Mouse (Mus musculus) cerebellum, postnatal 25 days (tissue): ENCODE measurements around the gene Olfr1387.
A peak's percentile ranks its signal among the peaks of the same experiment; 100 is the strongest.
"Not testable (repeated sequence)": the region's sequence is repeated elsewhere in the genome, so short reads cannot be mapped to it uniquely, and the experiment has no call there.

Experiments
- DNase-seq, 2 experiments: peaks; one replicate each; pipeline ENCODE4 v3.0.0; 2021; ENCODE audit warnings: mixed read lengths in 2 of 2

Gene Olfr1387

DNA sequence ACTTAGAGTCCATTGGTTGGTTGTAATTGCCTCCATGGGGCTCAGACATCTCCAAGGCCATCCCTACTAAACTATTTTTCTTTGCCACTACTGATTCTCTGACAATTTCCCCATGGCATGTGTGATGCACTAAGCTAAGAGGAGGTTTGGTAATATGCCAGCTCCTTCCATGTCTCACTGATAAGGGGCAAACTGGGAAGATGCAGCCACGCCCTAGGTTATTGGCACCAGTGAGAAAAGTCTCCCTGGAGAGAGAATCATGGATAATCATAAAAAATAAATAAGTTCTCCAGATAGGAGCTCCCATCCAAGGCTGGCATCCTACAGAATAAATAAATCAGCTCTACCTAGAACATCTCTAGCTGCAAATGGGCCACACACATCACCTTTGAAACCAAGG lies at the start of gene Olfr1387:
TSS of gene Olfr1387 (plus strand) at position 301 of the 400 bp plus-strand sequence.
- DNase-seq = no peak

DNA sequence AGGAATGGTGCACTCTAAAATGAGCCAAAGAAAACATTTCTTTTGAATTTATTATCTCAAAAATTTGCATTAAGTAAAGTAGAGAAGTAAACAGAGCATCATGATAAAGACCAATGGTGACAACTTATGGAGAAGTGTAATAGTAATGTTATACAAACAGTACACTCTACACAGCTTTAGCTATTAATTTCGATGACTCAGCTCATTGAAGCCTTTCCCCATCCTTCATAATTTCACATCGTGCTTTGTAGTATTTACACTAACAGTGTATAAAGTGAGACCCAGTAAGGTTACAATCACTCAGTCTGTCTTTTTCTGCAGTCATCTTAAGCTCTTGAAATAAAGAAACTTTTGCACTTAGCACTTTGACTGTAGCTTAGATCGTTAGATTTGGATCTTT lies 48.4 kb upstream of the Olfr1387 start:
- no peak for DNase-seq

DNA sequence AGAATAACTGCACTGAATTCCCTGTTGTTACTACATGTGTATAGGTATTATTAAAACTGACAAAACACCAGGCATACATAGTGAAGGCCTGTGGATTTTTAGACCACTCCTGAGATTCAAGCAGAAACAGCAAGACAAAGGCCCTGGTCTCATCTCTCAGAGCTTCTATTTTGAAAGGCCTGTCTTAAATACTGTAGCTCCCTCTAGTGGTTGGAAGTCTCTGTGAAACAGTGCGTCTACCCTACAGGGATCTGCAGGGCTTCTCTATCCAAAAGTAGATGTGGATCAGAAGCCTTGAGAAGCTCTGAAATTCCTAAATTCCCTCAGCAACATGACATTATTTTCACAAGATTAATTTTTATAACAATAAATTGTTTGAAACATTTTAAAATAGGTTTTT lies 44.6 kb upstream of the Olfr1387 start:
- no peak for DNase-seq

DNA sequence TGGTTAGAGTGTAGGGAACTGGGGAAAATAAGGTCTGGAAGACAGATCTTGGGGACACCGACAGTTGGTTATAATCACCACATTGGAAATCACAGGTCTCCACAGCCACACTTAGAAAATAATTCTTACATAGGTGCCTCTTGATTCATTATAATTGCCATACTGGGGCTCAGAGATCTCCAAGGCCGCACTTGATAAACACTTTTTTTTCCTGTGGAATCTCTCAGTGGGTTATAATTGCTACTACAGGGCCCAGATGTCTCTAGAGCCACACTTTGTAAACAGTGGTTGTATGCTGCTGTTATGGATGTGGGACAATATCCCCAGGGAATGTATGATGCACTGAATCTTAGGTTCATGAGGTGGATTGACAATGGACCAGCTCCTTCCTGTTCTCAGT lies 32.4 kb upstream of the Olfr1387 start, which contains the start of gene Olfr1389:
TSS of gene Olfr1389 (plus strand) at position 301 of the 400 bp plus-strand sequence.
- no peak for DNase-seq

DNA sequence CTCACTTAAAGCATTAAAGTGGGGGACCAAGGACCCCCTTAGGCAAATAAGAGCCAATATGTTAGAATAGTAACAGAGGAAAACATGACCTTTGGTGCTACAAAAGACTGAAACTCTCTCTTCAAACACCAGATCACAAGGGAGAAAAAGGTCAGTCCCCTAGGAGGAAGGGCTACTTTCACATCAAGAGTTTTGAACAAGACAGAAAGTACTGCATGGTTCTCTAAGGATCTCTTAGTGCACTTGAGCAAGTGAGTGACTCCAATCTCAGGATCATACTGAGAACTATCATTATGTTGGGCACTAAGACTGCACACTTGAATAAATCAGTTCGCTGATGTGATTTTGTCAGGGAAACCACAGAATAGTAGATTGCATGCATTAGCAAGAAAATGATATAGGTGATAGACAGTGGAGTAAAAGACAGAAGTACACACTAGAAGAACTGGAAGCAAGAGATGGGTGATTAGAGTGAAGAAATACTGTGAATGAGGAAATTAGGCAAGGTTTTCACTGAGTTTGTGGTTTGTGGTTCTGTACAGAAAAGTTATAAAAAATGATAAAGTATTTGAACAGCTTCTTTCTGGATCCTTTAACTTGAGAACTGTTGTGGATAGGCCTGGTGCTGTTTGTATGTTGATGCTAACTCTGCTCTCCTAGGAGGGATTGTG lies 29.8 kb upstream of the Olfr1387 start:
- no peak for DNase-seq

DNA sequence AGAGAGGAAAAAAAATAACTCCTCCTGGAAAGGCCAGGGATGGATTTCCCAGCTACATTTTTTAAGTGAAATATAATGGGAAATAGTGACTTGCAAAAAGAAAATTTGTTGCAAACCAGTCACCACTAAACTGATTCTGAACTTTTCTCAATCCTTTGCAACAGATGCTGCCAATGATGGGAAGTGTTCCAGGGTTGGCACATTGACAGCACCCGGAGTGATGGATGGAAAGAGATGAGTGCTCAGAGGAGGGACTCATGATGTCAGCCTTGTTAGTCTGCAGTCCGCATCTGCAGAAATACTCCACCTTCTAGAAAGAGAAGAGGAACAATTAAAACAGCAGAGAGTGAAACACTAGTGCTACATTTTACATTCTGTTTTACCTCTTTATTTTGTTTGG lies 25.5 kb upstream of the Olfr1387 start:
- DNase-seq = peak in 1 of 2 experiments; percentile 7

DNA sequence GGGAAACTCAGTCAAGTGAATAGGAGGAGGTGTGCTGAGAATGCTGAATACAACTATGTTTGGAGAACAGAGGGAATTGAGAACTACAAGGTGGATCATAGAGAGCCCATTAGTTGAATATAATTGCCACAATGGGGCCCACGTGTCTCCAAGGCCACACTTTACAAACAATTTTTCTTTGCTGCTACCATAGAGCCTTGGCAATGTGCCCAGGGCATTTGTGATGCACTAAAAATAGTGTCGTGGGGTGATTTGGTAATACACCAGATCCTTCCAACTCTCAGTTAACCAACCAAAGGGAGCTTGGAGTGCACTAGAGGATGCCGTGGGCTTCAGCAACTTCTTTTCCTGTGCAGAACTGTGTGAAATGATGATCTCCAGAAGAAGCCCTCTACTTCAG lies 18.7 kb upstream of the Olfr1387 start, which contains the start of gene Olfr1388:
TSS of gene Olfr1388 (plus strand) at position 214 of the 400 bp plus-strand sequence.
- peak in 1 of 2 experiments; percentile 2 for DNase-seq

DNA sequence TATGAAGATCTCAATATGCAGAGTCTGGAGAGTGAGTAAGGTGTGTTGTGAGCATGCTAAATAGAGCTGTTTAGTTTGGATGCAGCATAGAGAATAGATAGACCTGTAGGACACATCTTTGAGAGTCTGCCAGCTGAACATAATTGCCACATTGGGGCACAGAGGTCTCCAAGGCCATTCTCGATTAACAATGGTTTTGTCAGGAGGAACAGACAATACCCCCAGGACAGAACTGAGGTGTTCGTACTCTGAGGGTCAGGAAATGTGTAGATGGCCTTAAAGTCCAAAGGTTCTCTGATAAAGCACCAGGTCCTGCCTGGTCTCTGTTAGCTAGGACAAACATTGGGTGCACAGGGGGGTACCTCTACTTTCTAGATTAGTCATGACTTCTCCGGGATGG lies 9.6 kb downstream of the Olfr1387 start, which contains the start of gene Olfr1386:
TSS of gene Olfr1386 (plus strand) at position 301 of the 400 bp plus-strand sequence.
- not testable (repeated sequence) for DNase-seq

DNA sequence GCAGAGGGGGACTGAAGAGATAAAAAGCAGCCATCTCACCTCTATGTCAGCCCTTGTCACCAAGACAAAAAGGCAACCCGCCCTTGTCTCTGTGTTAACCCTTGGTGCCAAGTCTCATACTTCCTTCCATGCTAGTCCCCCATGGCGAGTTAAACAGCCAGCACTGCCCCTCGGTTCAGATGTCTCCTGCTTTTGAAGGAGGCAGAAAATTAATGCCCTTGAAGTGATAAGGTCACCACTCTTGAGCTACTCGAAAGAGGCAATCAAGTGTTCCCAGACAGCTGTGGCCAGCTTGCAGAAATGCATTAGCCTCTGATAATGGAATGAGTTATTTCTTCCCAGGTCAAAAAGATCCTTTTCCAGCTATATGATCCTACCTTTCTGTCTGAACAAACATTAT lies 30.8 kb downstream of the Olfr1387 start:
- DNase-seq = no peak

DNA sequence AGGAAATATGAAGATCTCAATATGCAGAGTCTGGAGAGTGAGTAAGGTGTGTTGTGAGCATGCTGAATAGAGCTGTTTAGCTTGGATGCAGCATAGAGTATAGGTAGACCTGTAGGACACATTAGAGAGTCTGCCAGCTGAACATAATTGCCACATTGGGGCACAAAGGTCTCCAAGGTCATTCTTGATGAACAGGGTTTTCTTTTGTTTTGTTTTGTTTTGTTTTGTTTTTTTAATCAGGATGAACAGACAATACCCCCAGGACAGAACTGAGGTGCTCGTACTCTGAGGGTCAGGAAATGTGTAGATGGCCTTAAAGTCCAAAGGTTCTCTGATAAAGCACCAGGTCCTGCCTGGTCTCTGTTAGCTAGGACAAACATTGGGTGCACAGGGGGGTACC lies 33.6 kb downstream of the Olfr1387 start, which contains the start of gene Olfr1385:
TSS of gene Olfr1385 (plus strand) at position 301 of the 400 bp plus-strand sequence.
- not testable (repeated sequence) for DNase-seq
